Mouse (Mus musculus) heart, postnatal 36 days (tissue): ENCODE data around the gene Copz1. TPM values are rescaled to one million over a fixed set of nuclear protein-coding genes. Genes with fewer than 3 reads are reported as not detected.
A peak's percentile ranks its signal among the peaks of the same experiment; 100 is the strongest.

ENCODE experiments used
- DNase-seq, 2 experiments: peaks; one replicate each; pipeline ENCODE4 v3.0.0; 2021 to 2022
- intact Hi-C: fragments of 180-260 bp; cut with DNase I; formaldehyde crosslinking; loops from one replicate; pipeline ENCODE4 v1.15.1; 2025
- total RNA-seq, 2 experiments: library from RNA; stranded (reverse); gene quantifications; 2 replicates each; pipeline ENCODE4 v1.2.3; 2021

The Copz1 gene
- total RNA-seq, 2 experiments from 2014 or later = 56.6 to 56.9 TPM

DNA sequence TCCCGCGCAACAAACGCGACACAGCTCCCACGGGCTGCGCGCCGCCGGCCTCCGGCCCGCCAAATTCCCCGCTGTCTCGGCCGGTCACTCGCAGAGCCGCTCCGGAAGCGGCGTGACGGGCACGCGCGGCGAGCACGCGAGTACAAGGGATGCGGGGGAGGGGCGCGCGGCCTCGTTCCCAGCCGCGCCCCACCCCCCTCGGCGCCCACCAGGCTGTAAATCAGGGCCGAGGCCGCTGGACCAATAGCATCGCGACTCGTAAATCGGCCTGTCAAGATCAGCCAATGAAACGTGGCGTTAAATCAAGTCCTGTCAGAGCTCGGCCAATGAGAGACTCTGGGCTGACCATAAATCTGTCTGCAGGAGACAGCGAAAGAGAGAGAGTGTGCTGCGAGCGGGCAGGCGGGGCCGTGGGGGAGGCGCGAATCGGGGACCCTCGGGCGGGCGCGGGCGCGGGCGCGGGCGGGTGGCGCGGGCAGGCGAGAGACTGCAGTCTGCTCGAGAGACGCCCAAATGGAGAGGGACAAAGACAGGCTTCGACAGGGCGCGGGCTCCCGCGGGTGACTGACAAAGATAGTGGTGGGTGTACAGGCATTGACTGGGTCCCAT lies 32.7 kb downstream of the Copz1 start:
- peak; percentile 90 to 91 for DNase-seq
- intact Hi-C loops = loop anchor here (2.0 to 5.0 kb wide), 2 partner anchors 64 to 98 kb away; partner anchors contain the start of gene Hnrnpa1

GRCm38 (mm10) chr15:103305792-103306645 lies 33.5 kb downstream of the Copz1 start:
- intact Hi-C loops = loop anchor here (2.0 to 5.0 kb wide), 4 partner anchors 21 to 99 kb away; partner anchors contain the start of gene Hnrnpa1
- no peak for DNase-seq

- intact Hi-C loops = loop anchor here (1.0 to 5.0 kb wide), 4 partner anchors 22 to 125 kb away; no protein-coding TSS in a partner anchor
- peak; percentile 94 to 96 for DNase-seq
Measured at GRCm38 (mm10) chr15:103307125-103307524, 34.6 kb downstream of the Copz1 start.

DNA sequence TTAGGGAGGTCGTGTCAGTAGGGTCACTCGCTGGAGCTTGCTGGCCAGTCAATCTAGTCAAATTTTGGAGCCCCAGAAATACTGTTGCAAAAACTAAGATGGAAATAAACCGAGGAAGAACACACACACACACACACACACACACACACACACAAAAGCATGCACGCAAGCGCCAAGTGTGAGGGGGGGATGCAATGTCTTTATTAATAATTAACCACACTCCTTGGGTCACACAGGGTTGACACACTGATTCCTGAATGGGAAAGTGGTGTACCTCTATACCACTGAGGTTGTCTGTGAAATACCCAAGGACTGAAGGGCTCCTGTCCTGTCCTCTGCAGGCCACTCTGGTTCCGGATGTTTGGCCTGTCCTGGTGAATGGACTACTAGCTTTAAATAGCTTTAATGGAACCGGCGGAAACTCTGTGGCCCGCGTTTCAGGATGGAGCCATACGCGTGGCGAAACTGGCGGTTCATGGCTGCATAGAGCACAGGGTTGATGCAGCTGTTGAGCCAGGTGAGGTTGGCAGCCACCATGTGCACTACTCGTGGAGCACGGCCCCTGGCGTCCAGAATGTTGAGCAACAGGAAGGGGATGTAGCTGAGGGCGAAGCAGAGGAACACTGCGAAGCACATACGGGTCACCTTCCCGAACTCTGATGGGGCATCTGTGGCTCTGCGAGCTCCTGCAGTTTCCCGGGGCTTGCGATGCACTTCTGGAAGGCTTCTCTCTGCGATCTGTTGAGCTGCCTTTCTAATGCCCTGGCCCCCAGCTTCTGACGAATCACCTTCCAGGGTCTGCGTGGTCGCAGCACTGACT lies 35.8 kb downstream of the Copz1 start:
- intact Hi-C loops = loop anchor here (5.0 kb wide), 1 partner anchor 101 kb away; no protein-coding TSS in a partner anchor
- DNase-seq = no peak

- intact Hi-C loops = loop anchor here (5.0 kb wide), 1 partner anchor 102 kb away; no protein-coding TSS in a partner anchor
- DNase-seq = no peak
Measured at GRCm38 (mm10) chr15:103308876-103309580, 36.5 kb downstream of the Copz1 start.

DNA sequence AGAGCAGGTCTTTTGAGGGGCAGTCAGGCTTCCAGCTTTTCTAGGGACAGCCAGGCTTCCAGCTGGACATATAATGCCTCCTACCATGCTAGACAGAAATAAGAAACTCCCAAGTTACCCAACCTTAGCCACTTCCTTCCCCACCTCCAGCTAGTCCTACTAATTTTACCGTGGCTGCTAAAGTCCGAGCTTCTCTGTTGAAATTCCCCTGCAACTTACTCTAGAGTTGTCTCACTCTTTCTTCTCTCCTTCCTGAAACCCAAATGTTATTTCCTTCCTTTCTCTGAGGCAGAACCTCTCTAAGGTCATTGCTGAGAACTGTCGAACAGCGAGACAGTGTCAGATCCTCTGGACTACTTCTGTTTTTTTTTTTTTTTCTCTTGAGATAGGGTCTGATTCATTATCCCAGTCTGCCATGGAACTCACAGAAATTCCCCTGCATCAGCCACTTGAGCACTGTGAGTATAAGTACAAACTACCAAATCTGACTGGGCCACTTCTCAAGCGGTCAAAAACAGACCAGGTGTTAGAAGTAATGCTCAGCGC lies 37.9 kb downstream of the Copz1 start, which contains the start of gene Gpr84:
Gene Gpr84, minus strand, starts transcription at position 248 of the 546 bp plus-strand sequence.
- intact Hi-C loops = no loop called here

GRCm38 (mm10) chr15:103313495-103314095 lies 41.1 kb downstream of the Copz1 start:
- DNase-seq = peak; percentile 54 to 56
- intact Hi-C loops = no loop called here

More for the DNA sequence above, 37.9 kb downstream of the Copz1 start, which contains the start of gene Gpr84:
- no peak for DNase-seq

- intact Hi-C loops = no loop called here
- DNase-seq = no peak
Measured at GRCm38 (mm10) chr15:103314181-103314580, 41.7 kb downstream of the Copz1 start.

DNA sequence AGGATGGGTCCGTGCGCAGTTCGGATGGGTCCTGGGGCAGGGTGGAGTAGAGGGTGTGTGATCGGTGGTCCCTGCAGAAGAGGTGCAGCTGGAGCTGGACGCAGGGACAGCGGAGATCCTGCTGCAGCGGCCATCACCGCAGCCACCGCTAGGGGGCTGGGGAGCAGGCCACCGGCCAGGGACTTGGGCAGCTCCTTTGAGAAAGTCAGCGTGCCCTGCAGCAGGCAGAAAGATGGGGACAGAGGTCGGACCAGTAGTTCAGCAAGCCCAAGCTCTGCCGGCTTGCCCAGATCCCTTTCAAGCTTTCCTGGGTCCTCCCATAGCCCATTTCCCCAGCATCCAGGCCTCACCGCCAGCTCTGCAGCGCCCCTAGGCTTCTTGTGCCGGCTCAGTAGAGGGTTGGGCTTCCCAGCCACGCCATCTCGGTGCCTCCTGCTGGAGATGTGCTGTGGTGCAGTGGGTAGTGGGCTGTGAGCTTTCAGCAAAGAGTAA lies 42.5 kb downstream of the Copz1 start:
- peak; percentile 85 for DNase-seq

DNA sequence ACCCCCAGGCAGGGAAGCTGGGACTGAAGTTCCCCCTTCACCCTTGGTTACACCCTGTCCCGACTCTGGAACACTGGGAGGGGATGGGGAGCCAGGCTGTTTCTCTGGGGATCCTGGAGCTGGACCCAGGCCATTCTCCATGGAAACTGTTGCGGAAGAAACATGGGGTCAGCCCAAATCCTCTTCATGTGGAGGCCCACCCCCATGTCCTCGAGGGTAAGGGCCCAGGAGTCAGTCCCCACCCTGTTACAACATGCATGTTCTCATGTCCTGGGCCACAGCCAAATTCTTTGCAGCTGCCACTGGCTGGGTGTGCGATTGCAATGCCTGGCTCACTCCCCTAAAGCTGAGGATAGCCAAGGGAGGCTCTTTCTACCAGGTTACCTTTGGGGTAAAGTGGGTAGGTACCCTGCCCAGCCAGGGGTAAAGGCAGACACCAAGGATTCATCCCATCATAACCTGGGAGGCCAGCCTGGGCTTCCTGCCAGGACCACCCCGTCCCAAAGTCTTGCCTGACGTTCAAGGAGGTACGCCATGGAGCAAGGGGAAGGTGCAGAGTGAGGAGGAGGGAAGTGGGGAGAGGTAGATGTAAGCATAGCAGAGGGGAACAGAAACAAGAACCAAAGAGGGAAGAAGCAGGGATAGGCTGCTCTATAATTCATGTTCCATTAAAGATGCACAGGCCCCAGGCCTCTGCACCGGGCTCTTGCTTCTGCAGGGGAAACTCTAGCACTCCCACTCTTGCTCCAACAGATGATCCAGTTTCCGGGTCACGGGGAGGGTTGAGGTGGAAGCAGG lies 43.7 kb downstream of the Copz1 start:
- peak; percentile 81 to 87 for DNase-seq
- intact Hi-C loops = loop anchor here (5.0 kb wide), 1 partner anchor 329 kb away; no protein-coding TSS in a partner anchor

More for the DNA sequence above, 42.5 kb downstream of the Copz1 start:
- intact Hi-C loops = loop anchor here (5.0 kb wide), 1 partner anchor 328 kb away; no protein-coding TSS in a partner anchor

- no peak for DNase-seq
- intact Hi-C loops = loop anchor here (5.0 kb wide), 1 partner anchor 330 kb away; no protein-coding TSS in a partner anchor
Measured at GRCm38 (mm10) chr15:103317120-103317519, 44.6 kb downstream of the Copz1 start.

DNA sequence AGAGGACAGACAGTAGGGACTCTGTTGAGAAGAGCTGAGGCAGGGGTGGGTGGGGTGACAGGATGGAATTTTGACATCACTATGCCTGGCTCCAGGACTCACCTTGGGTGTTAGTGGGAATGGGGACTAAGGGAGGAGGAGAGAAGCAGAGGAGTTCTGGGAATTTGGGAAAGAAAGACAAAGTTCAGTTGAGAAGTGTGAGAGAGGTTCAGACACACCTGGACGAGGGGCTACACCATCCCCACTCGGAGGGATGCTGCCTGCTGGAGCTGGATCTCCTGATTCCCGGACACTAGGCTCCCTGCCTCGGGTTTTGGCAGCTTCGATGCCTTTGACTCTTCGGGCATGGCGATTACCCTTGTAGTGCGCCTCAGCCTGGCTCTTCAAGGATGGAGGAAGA lies 45.2 kb downstream of the Copz1 start:
- intact Hi-C loops = loop anchor here (5.0 kb wide), 1 partner anchor 330 kb away; no protein-coding TSS in a partner anchor
- no peak for DNase-seq

- peak in 1 of 2 experiments; percentile 60 for DNase-seq
- intact Hi-C loops = loop anchor here (5.0 kb wide), 1 partner anchor 331 kb away; no protein-coding TSS in a partner anchor
Measured at GRCm38 (mm10) chr15:103318201-103318816, 45.8 kb downstream of the Copz1 start.

- DNase-seq = no peak
- intact Hi-C loops = no loop called here
Measured at GRCm38 (mm10) chr15:103321076-103321475, 48.6 kb downstream of the Copz1 start.

DNA sequence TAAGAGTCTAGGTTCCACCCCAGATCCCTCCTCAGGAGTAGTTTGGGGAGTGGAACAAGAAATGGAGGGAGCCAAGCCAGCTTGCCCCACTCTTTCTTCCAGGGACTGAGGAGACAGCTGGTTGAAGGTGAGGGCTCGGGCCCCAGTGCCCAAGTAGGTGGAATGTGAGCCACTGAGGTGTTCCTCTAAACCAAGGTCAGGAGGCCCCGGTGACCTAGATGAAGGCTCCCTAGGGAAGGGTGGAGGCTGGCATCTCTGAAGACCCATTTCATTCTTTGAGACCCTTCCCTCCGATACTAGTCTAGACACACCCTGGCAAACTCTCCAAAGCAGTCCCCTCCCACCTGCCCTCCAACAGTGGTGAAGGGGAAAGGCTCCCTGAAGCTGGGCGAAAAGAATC lies 49.9 kb downstream of the Copz1 start:
- no peak for DNase-seq

DNA sequence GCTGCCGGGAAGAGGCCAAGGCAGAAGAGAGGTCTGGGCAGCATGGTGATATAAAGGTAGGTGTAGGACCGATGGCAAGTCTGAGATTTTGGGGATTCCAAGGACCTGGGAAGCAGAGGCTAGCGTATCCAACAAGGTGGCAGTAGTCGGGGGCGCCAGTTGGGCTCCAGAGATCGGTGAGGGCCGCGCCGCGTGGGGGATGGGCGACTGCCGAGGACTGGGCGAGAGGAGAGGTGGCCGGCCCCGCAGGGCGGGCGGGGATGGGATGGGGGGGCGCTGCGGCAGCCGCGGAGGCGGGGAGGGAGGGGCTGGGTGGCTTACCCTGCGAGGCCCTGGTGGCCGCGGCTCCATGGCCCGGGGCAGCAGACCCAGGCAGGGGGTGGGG lies 50.5 kb downstream of the Copz1 start:
- DNase-seq = peak in 1 of 2 experiments; percentile 59
- intact Hi-C loops = no loop called here

More for the DNA sequence above, 49.9 kb downstream of the Copz1 start:
- intact Hi-C loops = no loop called here
